Mouse (Mus musculus): Measurements from ENCODE around the gene Myf6. TPM values are rescaled to one million over a fixed set of nuclear protein-coding genes. Genes with fewer than 3 reads are reported as not detected.

The Myf6 gene
- 1.4 and 2.1 TPM in 2 replicates for polyA plus RNA-seq (2015; fragmentation: Nextera tagmentation; extraction: Ambion mirVana)

DNA sequence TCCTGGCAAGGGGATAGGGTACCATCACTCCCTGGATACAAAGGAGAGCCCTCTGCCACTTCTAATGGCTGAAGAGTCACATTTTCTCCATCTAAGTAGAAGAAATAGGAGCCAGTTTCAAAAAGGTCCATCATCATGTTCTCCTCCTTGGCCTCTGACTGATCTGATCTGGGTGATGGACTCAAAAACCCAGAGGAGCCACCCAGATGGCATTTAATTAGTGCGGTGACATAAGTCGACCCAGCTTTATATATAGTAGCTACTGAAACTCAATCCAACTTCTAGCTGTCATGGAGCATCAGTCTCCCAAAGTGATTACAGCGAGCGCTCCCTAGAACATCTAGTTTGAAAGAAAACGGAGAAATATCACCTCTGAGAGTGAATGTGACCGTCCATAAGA lies at the start of gene Myf6:
Myf6 (minus strand) TSS at position 170 of the 400 bp plus-strand sequence.
- H3K9me3 ChIP-seq = no peaks in the 10 kb centered on the region
- H3K9ac ChIP-seq = no peak within 1 kb of the TSS
- H3K36me3 ChIP-seq = no peaks in the 10 kb centered on the region
- ATAC-seq (ENCODE audit: low FRiP score, low read depth) = no peak
- no peak within 1 kb of the TSS for H3K27ac ChIP-seq
- no peaks in the 10 kb centered on the region for H3K27me3 ChIP-seq
- peaks cover 11% of the 10 kb centered on the region for H3K4me1 ChIP-seq
- 86% methylated on average over 6 of the region's 6 CpGs for WGBS
- peak within 1 kb of the TSS; percentile 62 for H3K4me2 ChIP-seq (replicated peaks)
- H3K4me3 ChIP-seq = peak within 1 kb of the TSS; percentile 33

DNA sequence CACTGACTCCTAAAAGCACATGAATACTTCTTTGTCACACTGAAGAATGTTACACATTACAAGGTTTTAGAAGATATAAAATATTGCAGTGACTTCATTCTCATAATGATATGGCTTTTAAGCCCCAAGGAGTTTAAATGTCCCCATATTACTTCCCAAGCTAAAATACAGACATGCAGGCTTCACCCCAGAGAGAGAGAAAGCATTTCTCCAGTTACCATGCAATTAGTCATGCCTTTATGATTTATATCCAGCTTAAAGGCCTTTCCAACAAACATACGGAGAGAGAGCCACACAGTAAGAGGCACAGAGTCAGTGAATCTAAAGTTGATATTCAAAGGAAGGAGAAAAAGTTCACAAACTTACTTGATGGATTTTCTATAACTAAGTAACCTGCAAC lies 48.5 kb upstream of the Myf6 start:
- no peak overlapping the region for H3K27ac ChIP-seq
- no peak overlapping the region for H3K4me3 ChIP-seq
- H3K9me3 ChIP-seq = no peaks in the 10 kb centered on the region
- no peak overlapping the region for H3K9ac ChIP-seq
- no peaks in the 10 kb centered on the region for H3K27me3 ChIP-seq
- H3K36me3 ChIP-seq = no peaks in the 10 kb centered on the region
- peaks cover 8% of the 10 kb centered on the region; the same call in 1 of the 2 replicates for H3K4me1 ChIP-seq
- H3K4me2 ChIP-seq (replicated peaks) = no peak overlapping the region
- ATAC-seq (ENCODE audit: low FRiP score, low read depth) = peak; percentile 28; the same call in 1 of the 2 replicates
- 5% methylated on average over 1 of the region's 1 CpGs for WGBS

DNA sequence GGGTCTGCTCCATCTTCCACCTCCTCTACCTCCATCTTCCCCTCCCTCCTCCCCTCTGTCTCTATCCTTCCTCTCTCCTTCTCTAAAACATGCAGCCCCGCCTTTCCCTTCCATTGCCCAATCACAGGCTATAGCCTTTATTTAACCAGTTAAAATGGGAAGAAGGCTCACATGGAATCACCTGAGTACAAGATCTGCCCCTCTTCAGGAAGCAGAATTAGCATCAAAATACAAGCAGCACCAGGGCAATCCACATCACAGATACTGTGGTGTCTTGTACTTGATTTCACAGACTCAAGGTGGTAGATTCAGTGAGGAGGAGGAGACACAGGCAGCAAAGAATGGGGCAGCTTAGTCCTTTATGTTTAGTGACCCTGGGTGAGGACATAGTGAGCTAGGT lies 34.2 kb upstream of the Myf6 start:
- ATAC-seq (ENCODE audit: low FRiP score, low read depth) = no peak
- Histone ChIP-seq H3K27me3 (no peaks in the 10 kb centered on the region), H3K36me3 (no peaks in the 10 kb centered on the region), H3K4me2 (replicated peaks) (no peak overlapping the region), H3K27ac (no peak overlapping the region), H3K4me1 (no peaks in the 10 kb centered on the region), H3K9ac (no peak overlapping the region), H3K9me3 (no peaks in the 10 kb centered on the region), H3K4me3 (no peak overlapping the region)
- WGBS = 90% methylated on average over 1 of the region's 1 CpGs

DNA sequence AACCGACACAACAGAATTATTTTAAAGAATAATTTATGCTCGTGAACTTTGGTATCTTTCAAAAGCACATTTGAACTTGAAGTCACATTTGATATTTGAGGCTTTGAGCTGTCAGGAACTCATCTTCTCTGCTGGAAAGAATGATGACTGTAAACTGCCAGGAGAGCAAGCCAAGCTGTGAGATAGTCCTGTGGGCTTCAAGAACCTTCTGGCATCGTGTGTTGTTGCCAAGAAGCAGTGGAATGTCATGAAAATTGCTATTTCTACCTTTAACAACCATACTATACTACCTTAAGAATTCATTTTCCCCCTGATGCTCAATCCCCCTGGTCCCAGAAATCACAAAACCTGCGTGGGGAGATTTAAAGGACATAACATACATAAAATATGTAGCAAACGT lies 24.7 kb upstream of the Myf6 start:
- Histone ChIP-seq H3K4me2 (replicated peaks) (no peak overlapping the region), H3K27ac (no peak overlapping the region), H3K27me3 (no peaks in the 10 kb centered on the region), H3K9ac (no peak overlapping the region), H3K36me3 (no peaks in the 10 kb centered on the region), H3K4me3 (no peak overlapping the region), H3K4me1 (no peaks in the 10 kb centered on the region), H3K9me3 (no peaks in the 10 kb centered on the region)
- 72% methylated on average over 5 of the region's 5 CpGs for WGBS
- ATAC-seq (ENCODE audit: low FRiP score, low read depth) = no peak

DNA sequence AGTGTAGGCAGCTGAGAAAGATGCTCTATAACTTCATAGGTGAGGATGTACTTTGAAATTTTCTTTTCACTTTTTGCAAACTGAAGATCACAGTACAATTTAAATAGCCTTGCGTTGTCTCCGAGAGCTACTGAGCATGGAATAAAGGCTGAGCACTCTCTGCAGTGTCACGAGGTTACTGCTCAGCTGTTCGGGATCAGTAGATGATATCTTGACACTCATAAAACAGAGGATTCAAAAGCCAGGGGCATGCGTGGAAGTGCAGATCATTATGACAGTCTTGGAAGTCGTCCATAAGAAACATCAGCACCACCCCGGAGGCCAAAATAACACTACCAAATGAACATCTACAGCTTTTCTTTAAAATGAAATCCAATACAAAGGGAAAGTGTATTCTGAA lies 22.1 kb upstream of the Myf6 start:
- no peaks in the 10 kb centered on the region for H3K36me3 ChIP-seq
- no peak overlapping the region for H3K27ac ChIP-seq
- no peaks in the 10 kb centered on the region for H3K27me3 ChIP-seq
- no peaks in the 10 kb centered on the region for H3K9me3 ChIP-seq
- peak; percentile 61; the same call in 1 of the 2 replicates for ATAC-seq (ENCODE audit: low FRiP score, low read depth)
- 64% methylated on average over 7 of the region's 7 CpGs for WGBS
- no peaks in the 10 kb centered on the region for H3K4me1 ChIP-seq
- H3K4me3 ChIP-seq = no peak overlapping the region
- no peak overlapping the region for H3K4me2 ChIP-seq (replicated peaks)
- H3K9ac ChIP-seq = no peak overlapping the region

DNA sequence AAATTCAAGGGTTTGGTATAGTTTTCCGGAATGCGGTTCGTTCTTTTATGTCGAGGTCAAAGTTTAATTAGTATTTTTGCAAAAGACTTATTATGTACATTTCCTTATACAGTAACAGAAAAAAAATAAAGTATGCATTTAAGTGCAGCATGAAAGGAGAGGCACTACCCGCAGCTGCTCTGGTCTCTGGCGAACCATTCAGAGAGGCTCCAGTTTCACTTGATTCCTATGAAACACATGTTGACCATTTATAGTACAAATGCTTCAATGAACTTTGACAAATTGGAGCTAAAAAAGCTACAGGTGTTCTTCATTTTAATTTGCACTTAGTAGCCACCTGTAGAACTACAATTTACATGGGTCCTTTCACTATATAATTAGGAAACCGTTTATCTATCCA lies 20.2 kb upstream of the Myf6 start:
- Histone ChIP-seq H3K27me3 (no peaks in the 10 kb centered on the region), H3K9me3 (no peaks in the 10 kb centered on the region), H3K4me3 (no peak overlapping the region), H3K4me2 (replicated peaks) (no peak overlapping the region), H3K4me1 (no peaks in the 10 kb centered on the region), H3K36me3 (no peaks in the 10 kb centered on the region), H3K9ac (no peak overlapping the region), H3K27ac (no peak overlapping the region)
- 26% methylated on average over 7 of the region's 7 CpGs for WGBS
- ATAC-seq (ENCODE audit: low FRiP score, low read depth) = no peak

DNA sequence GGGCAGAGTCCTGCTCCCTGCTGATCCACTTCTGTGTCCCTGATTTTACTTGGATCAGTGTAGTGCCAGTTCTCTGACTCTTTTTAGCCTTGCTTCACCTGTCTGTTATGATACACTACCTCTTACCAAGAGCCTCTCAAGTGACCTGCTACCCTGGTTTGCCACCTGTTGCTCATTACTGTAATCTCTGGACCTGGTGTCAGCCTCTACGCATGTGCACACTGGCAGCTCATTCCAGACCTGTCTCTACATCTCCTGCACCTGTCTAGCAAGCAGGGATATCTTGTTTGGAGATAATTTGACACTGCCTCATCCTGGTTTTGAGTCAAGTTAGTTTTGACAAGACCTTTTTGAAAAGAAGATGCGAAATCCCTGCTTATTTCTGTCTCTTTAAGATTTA lies 11.9 kb upstream of the Myf6 start:
- no peaks in the 10 kb centered on the region for H3K9me3 ChIP-seq
- no peaks in the 10 kb centered on the region for H3K27me3 ChIP-seq
- H3K4me3 ChIP-seq = no peak overlapping the region
- no peaks in the 10 kb centered on the region for H3K4me1 ChIP-seq
- H3K9ac ChIP-seq = no peak overlapping the region
- H3K4me2 ChIP-seq (replicated peaks) = no peak overlapping the region
- no peaks in the 10 kb centered on the region for H3K36me3 ChIP-seq
- no peak for ATAC-seq (ENCODE audit: low FRiP score, low read depth)
- no peak overlapping the region for H3K27ac ChIP-seq
- WGBS = 67% methylated on average over 2 of the region's 2 CpGs

DNA sequence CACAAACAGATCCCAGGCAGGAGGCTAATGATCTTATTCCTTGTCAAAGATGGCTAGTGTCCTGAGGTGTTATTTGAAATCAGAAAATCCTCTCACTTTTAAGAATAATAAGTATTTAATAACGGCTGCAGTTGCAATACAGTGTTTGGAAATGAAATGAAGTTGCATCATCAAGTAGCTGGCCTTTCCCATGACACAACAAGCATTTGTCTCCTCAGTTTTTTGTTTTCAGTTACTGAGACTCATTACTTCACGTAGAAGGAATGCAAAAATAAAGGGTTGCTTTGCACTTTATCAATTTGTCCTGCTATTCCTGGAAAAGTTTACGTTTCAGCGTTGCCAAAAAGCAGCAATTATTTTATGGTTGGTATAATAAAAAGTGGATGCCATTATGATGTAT lies 8.9 kb upstream of the Myf6 start:
- WGBS = 72% methylated on average over 4 of the region's 4 CpGs

DNA sequence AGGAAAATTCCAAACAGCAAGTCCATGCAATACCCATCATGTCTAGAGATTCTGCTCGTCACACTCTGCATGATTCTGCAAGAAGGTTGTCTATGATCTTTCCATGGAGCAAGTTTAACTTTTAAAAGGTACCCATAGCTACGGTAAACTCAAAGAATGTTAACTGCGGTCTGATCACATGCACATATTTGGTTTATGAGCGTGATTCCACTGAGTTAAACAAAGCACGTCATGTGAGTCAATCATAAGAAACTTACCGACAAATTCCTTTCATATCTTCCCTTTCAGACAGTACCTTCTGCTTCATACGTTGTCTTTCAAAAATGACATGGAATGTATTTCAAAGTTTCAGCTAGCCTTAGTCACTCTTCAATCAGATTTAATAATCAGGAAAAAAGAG lies 7.7 kb upstream of the Myf6 start:
- no peak overlapping the region for H3K9ac ChIP-seq
- WGBS = 85% methylated on average over 7 of the region's 7 CpGs
- no peaks in the 10 kb centered on the region for H3K36me3 ChIP-seq
- no peak overlapping the region for H3K4me2 ChIP-seq (replicated peaks)
- H3K4me1 ChIP-seq = no peaks in the 10 kb centered on the region
- H3K27ac ChIP-seq = no peak overlapping the region
- no peak overlapping the region for H3K4me3 ChIP-seq
- H3K27me3 ChIP-seq = no peaks in the 10 kb centered on the region
- H3K9me3 ChIP-seq = no peaks in the 10 kb centered on the region
- no peak for ATAC-seq (ENCODE audit: low FRiP score, low read depth)

More for the DNA sequence above, 8.9 kb upstream of the Myf6 start:
- H3K4me1 ChIP-seq = no peaks in the 10 kb centered on the region
- no peak overlapping the region for H3K4me3 ChIP-seq
- H3K36me3 ChIP-seq = no peaks in the 10 kb centered on the region
- ATAC-seq (ENCODE audit: low FRiP score, low read depth) = no peak
- H3K9ac ChIP-seq = no peak overlapping the region
- no peak overlapping the region for H3K27ac ChIP-seq
- no peaks in the 10 kb centered on the region for H3K9me3 ChIP-seq
- H3K4me2 ChIP-seq (replicated peaks) = no peak overlapping the region
- no peaks in the 10 kb centered on the region for H3K27me3 ChIP-seq

DNA sequence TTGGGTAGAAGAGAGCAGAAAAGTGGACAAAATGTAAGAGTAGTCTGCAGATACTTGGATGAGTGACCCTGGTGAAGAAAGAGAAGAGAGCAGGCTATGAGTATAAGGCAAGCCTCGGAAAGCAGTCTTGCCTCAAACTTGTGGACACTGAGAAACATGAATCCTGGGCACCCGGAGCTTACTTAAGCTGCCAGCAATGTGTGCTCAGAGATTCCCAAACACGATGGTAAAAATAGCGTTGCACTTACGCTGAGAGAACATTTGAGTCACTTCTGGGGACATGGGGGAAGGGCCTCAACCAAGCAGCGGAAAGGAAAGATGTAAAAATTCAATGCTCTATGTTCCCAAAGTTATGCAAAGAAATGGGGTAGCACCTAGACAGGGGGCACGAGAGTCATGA lies 5.1 kb upstream of the Myf6 start:
- H3K36me3 ChIP-seq = no peaks in the 10 kb centered on the region
- 81% methylated on average over 7 of the region's 7 CpGs for WGBS
- no peak overlapping the region for H3K4me2 ChIP-seq (replicated peaks)
- H3K27ac ChIP-seq = no peak overlapping the region
- H3K9ac ChIP-seq = no peak overlapping the region
- no peaks in the 10 kb centered on the region for H3K9me3 ChIP-seq
- no peaks in the 10 kb centered on the region for H3K4me1 ChIP-seq
- no peaks in the 10 kb centered on the region for H3K27me3 ChIP-seq
- no peak for ATAC-seq (ENCODE audit: low FRiP score, low read depth)
- no peak overlapping the region for H3K4me3 ChIP-seq

DNA sequence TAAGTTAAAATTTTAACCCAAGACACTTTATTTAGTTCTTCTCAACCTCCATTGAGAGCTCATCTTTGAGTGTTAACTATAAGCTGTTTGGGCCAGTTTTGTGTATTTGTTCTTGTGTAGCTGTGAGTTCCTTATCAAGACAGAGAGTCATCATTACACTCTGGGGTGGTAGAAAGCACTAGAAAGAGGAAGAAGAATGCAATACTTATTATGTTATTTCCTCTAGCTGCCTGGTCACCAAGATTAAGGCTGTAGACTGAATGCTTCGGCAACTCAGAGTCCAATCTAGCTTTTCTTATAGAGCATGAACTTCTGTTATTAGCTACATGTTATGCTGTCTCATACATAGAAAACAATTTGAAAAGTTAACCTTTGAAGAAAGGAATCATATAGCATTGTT lies 1.9 kb upstream of the Myf6 start:
- no peaks in the 10 kb centered on the region for H3K9me3 ChIP-seq
- no peak overlapping the region for H3K4me3 ChIP-seq
- no peaks in the 10 kb centered on the region for H3K36me3 ChIP-seq
- H3K9ac ChIP-seq = no peak overlapping the region
- WGBS = 88% methylated on average over 1 of the region's 1 CpGs
- H3K27ac ChIP-seq = no peak overlapping the region
- H3K4me1 ChIP-seq = peaks cover 11% of the 10 kb centered on the region
- H3K27me3 ChIP-seq = no peaks in the 10 kb centered on the region
- ATAC-seq (ENCODE audit: low FRiP score, low read depth) = no peak
- no peak overlapping the region for H3K4me2 ChIP-seq (replicated peaks)

DNA sequence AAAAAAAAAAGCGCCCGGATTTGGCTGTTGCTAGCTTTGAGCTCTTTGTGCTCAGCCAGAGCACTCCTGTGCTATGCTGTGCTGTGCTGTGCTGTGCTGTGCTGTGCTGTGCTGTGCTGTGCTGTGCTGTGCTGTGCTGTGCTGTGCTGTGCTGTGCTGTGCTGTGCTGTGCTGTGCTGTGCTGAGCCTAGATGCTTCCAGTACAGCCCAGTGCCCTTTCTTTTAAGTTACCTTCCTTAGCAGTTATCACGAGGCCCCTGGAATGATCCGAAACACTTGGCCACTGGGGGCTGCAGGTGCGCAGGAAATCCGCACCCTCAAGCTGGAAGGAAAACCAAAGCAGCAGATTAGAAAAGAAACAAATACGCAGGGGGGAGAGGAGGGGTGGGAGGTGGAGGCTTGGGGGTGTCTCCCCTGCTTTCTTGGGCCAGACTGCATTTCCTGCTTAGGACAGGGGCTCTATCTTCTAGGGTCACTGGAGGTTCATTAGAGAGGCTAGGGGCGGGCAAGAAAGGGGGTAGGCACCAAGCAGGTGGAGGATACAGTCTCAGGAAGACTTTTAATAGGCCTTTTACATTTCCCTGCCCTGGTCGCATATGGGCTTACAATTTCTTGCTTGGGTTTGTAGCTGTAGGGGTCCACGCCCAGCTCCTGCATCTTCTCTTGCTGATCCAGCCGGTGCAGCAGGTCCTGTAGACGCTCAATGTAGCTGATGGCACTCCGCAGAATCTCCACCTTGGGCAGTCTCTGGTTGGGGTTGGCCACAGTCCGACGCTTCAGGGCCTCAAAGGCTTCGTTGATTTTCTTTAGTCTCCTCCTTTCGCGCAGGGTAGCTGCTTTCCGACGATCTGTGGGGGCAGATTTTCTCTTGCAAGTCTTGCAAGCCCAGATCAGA lies 710 bp downstream of the Myf6 start:
- peaks cover 11% of the 10 kb centered on the region for H3K4me1 ChIP-seq
- peak; percentile 38; the same call in 1 of the 2 replicates for ATAC-seq (ENCODE audit: low FRiP score, low read depth)
- peak overlapping the region; percentile 62 for H3K4me2 ChIP-seq (replicated peaks)
- peaks cover 4% of the 10 kb centered on the region; the same call in 1 of the 2 replicates for H3K27me3 ChIP-seq
- H3K9ac ChIP-seq = peak overlapping the region; percentile 46; the same call in 1 of the 2 replicates
- WGBS = 39% methylated on average over 20 of the region's 20 CpGs
- H3K36me3 ChIP-seq = no peaks in the 10 kb centered on the region
- H3K4me3 ChIP-seq = peak overlapping the region; percentile 33
- no peak overlapping the region for H3K27ac ChIP-seq
- no peaks in the 10 kb centered on the region for H3K9me3 ChIP-seq
